Mouse (Mus musculus) liver, adult 2 months (tissue): ENCODE data around the gene Lypla2.
A peak's percentile ranks its signal among the peaks of the same experiment; 100 is the strongest.

Experiments
- CTCF ChIP-seq: fragments of 200-500 bp; IDR thresholded peaks from 2 replicates; pipeline ENCODE4 v1.5.1; 2011; ENCODE audit warnings: low read depth, low read length, control low read depth
- POLR2A ChIP-seq: fragments of 200-500 bp; IDR thresholded peaks from 2 replicates; pipeline ENCODE4 v1.6.1; 2011; ENCODE audit warnings: low read length, control low read depth; ENCODE audit not compliant: insufficient read depth; ENCODE audit errors: extremely low read depth

DNA sequence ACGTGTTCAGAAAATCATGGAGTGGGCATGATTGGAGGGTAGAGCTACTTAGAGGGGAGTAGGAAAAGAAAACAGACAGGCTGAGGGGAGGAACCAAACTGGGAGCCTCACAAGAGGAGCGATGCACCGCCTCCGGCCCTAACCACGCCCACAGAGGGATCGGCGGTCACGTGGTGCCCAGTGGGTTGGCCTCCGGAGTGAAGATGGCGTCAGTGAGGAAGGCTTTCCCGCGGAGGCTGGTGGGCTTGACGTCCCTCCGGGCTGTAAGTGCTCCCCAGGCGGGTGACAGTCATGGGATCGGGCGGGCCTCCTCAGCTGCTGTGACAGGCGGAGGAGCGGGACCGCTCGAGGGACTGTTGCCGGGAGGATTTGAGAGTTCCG is 26.2 kb downstream of the Lypla2 start, which contains the start of gene Hmgcl:
- TF ChIP-seq CTCF (no peak), POLR2A (peak; percentile 94)
